Mouse (Mus musculus) neural tube, embryonic 15.5 days (tissue): ENCODE measurements around the gene Nelfb. TPM values are rescaled to one million over a fixed set of nuclear protein-coding genes. Genes with fewer than 3 reads are reported as not detected.

ENCODE experiments used
- ATAC-seq: fragments of 200-750 bp; cut with Nextera tagmentation; 2 replicates; pipeline ENCODE4 v1.8.0; 2017; ENCODE audit warnings: mild to moderate bottlenecking, moderate TSS enrichment, moderate library complexity; ENCODE audit not compliant: low FRiP score
- H3K27ac ChIP-seq: fragments of 300-500 bp; sonication (generic); replicated peaks from 2 replicates; pipeline ENCODE4 v1.5.1; 2015; ENCODE audit warnings: mild to moderate bottlenecking, inconsistent platforms
- H3K27me3 ChIP-seq: fragments of 300-500 bp; sonication (generic); replicated peaks from 2 replicates; pipeline ENCODE4 v1.6.1; 2015; ENCODE audit warnings: inconsistent platforms
- H3K36me3 ChIP-seq: fragments of 300-500 bp; sonication (generic); 2 replicates; pipeline ENCODE4 v1.6.1; 2015; ENCODE audit warnings: inconsistent platforms
- H3K4me1 ChIP-seq: fragments of 300-500 bp; sonication (generic); 2 replicates; pipeline ENCODE4 v1.6.1; 2015; ENCODE audit warnings: inconsistent platforms
- H3K4me2 ChIP-seq: fragments of 300-500 bp; sonication (generic); 2 replicates; pipeline ENCODE4 v1.6.1; 2015; ENCODE audit warnings: inconsistent platforms, mild to moderate bottlenecking, moderate library complexity
- H3K4me3 ChIP-seq: fragments of 300-500 bp; sonication (generic); replicated peaks from 2 replicates; pipeline ENCODE4 v1.5.1; 2015; ENCODE audit warnings: mild to moderate bottlenecking, inconsistent platforms
- H3K9ac ChIP-seq: fragments of 300-500 bp; sonication (generic); replicated peaks from 2 replicates; pipeline ENCODE4 v1.6.1; 2015; ENCODE audit warnings: mild to moderate bottlenecking, inconsistent platforms
- H3K9me3 ChIP-seq: fragments of 300-500 bp; sonication (generic); replicated peaks from 2 replicates; pipeline ENCODE4 v1.6.1; 2016; ENCODE audit warnings: inconsistent platforms
- WGBS: fragments of 180-500 bp; shearing (Covaris S2); methylation state at CpG from one replicate; pipeline ENCODE4 v1.1.7; 2015; ENCODE audit warnings: mixed read lengths; 5-methylcytosine and 5-hydroxymethylcytosine counted together
- polyA plus RNA-seq: library from polyadenylated mRNA; unstranded; fragments of >200 nt; fragmentation: Nextera tagmentation; extraction: Ambion mirVana; gene quantifications from 2 replicates; pipeline ENCODE4 v1.2.1, GENCODE M21; 2015

Nelfb gene
- polyA plus RNA-seq, 1 experiment from 2014 or later: 101 TPM

DNA sequence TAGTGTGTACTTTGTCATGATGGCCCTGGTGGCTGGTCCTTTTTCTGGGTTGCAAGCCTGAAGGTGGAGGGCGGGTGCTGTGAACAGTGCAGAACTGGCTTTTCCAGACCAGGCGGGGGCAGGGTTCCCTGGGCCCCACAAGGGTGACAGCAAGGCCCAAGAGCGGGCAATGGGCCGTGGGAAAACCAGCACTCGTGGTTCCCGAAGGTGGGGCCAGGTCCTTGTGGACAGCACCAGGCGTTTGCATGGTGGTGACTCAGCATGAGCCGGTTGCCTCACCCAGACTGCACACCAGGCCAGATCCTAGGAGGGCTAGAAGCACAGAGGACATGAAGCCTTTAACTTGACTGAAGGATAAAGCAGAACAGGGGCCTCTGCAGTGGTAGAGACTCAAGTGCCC is 38.7 kb downstream of the Nelfb start:
- Histone ChIP-seq H3K9me3 (no peaks in the 10 kb centered on the region), H3K4me1 (peaks cover 50% of the 10 kb centered on the region), H3K4me3 (no peak overlapping the region), H3K4me2 (no peak overlapping the region), H3K36me3 (no peaks in the 10 kb centered on the region), H3K9ac (no peak overlapping the region), H3K27me3 (no peaks in the 10 kb centered on the region), H3K27ac (no peak overlapping the region)
- 72% methylated on average over 8 of the region's 8 CpGs for WGBS
- ATAC-seq: no peak

DNA sequence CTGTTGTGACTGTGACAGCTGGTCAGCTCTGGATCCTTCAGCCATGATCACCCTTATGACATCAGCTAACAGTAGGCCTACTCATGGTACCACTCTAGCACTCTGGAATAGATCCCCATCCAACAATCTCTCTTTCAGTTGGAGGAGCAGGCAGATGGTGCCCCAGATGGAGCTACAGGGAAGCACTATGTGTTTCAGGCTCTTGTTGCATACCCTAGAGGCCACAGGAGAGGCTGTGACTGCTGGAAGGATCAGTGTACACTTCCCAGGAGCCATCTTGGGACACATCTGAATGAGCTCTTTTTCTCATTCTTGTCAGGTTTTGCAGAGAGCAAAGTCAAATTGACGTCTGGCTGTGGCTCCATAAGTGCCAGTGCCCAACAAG is 39.5 kb downstream of the Nelfb start:
- Histone ChIP-seq H3K4me1 (peaks cover 43% of the 10 kb centered on the region), H3K4me3 (no peak overlapping the region), H3K27ac (no peak overlapping the region), H3K9me3 (no peaks in the 10 kb centered on the region), H3K36me3 (no peaks in the 10 kb centered on the region), H3K27me3 (no peaks in the 10 kb centered on the region), H3K9ac (no peak overlapping the region), H3K4me2 (no peak overlapping the region)
- 48% methylated on average over 1 of the region's 1 CpGs for WGBS
- ATAC-seq: no peak

- ATAC-seq: no peak
- no peak overlapping the region for H3K27ac ChIP-seq
- H3K4me2 ChIP-seq: no peak overlapping the region
- no peaks in the 10 kb centered on the region for H3K36me3 ChIP-seq
- H3K27me3 ChIP-seq: no peaks in the 10 kb centered on the region
- no peak overlapping the region for H3K4me3 ChIP-seq
- no peaks in the 10 kb centered on the region for H3K9me3 ChIP-seq
- peaks cover 38% of the 10 kb centered on the region for H3K4me1 ChIP-seq
- no peak overlapping the region for H3K9ac ChIP-seq
- WGBS: 83% methylated on average over 6 of the region's 6 CpGs
Observed at GRCm38 (mm10) chr2:25171101-25171768, 40.1 kb downstream of the Nelfb start.

- Histone ChIP-seq H3K27ac (no peak overlapping the region), H3K4me2 (no peak overlapping the region), H3K36me3 (no peaks in the 10 kb centered on the region), H3K9ac (no peak overlapping the region), H3K27me3 (no peaks in the 10 kb centered on the region), H3K4me3 (no peak overlapping the region), H3K4me1 (peaks cover 32% of the 10 kb centered on the region), H3K9me3 (no peaks in the 10 kb centered on the region)
- ATAC-seq: no peak
- WGBS: 71% methylated on average over 10 of the region's 10 CpGs
Observed at GRCm38 (mm10) chr2:25170326-25171100, 40.8 kb downstream of the Nelfb start.

DNA sequence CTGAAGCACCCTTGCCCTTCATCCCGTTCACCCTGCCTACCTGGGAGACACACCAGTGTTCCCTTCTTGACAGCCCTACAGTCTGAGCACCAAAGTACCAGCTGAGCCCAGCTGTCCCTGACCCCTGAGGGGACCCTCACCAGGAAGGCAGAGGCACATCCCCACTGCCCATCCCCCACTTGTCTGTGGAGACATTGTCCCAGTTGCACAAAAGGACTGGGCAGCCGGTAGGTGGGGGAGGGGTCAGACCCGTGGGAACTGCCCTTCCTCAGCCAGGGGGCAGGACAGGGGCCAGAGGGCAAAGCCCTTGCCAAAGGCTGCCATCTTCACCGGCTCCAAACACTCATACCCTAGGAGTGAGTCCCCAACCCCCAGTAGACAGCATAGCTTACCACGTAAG is 41.5 kb downstream of the Nelfb start:
- WGBS: 12% methylated on average over 5 of the region's 5 CpGs
- H3K36me3 ChIP-seq: no peaks in the 10 kb centered on the region
- no peak overlapping the region for H3K9ac ChIP-seq
- no peak overlapping the region for H3K4me3 ChIP-seq
- H3K27me3 ChIP-seq: no peaks in the 10 kb centered on the region
- no peak for ATAC-seq
- H3K4me1 ChIP-seq: peaks cover 31% of the 10 kb centered on the region
- no peaks in the 10 kb centered on the region for H3K9me3 ChIP-seq
- 0 out of 2 replicates have a peak overlapping the region, but pooled peaks have one; percentile 18 for H3K27ac ChIP-seq
- H3K4me2 ChIP-seq: no peak overlapping the region

DNA sequence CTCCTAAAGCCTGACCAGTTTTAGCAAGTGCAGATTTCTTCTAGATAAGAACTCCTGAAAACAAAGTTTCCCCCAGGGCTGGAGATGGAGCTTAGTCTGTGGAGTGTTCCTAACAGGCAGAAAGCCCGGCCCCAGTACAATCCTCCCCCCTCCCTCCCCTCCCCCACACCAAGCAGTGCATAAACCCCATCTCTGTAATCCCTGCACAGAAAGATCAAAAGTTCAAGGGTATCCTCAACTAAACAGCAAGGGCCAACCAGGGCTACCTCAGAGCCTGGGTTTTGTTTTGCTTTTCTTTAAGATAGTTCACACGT is 42.7 kb downstream of the Nelfb start:
- peaks cover 36% of the 10 kb centered on the region for H3K4me1 ChIP-seq
- 8% methylated on average over 2 of the region's 2 CpGs for WGBS
- H3K27ac ChIP-seq: peak overlapping the region; percentile 76
- peak overlapping the region; percentile 94 for H3K4me2 ChIP-seq
- H3K9ac ChIP-seq: peak overlapping the region; percentile 57; the same call in 1 of the 2 replicates
- H3K27me3 ChIP-seq: no peaks in the 10 kb centered on the region
- ATAC-seq: no peak; the same call in 1 of the 2 replicates
- H3K36me3 ChIP-seq: no peaks in the 10 kb centered on the region
- no peaks in the 10 kb centered on the region for H3K9me3 ChIP-seq
- peak overlapping the region; percentile 49 for H3K4me3 ChIP-seq

DNA sequence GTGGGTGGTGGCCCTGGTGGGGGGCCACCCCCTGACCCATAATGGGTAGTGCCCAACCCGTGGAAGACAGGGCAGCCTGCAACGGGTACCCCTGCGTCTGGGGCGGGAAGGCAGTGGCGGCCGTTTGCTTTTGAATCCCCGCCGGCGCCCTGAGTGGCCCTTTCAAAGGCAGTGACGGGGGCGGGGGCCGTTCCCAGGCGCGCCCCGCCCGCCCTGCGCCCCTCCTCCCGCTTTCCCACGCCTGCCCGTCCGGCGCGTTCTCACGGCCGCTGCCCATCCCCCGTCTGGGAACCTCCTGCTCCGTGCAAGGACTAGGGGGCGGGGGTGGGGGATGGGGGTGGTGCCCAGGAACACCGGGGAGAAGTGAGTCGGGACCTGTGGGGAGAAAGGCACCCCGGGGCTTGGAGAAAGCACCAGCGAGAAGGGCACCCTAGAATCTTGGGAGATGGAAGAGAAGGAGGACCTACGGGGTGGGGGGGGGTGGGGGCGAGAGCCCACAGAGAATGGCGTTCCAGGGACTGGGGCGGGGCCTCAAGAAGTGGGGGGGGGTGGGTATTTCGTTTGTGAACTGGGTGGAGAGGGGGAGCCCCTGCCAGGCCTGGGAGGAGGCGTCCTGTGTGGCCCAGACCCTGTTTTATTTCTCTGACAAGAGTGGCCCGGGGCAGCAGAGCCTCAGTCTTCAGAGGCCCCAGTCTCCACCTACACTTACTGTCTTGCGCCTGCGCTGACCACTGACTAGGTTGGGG is 43.2 kb downstream of the Nelfb start:
- under 1% methylated on average over 37 of the region's 41 CpGs for WGBS
- H3K27me3 ChIP-seq: no peaks in the 10 kb centered on the region
- H3K9me3 ChIP-seq: no peaks in the 10 kb centered on the region
- H3K36me3 ChIP-seq: no peaks in the 10 kb centered on the region
- peak overlapping the region; percentile 57 for H3K9ac ChIP-seq
- H3K4me2 ChIP-seq: peak overlapping the region; percentile 94
- H3K27ac ChIP-seq: peak overlapping the region; percentile 76
- peak overlapping the region; percentile 49 for H3K4me3 ChIP-seq
- peaks cover 41% of the 10 kb centered on the region for H3K4me1 ChIP-seq
- ATAC-seq: peak; percentile 81

DNA sequence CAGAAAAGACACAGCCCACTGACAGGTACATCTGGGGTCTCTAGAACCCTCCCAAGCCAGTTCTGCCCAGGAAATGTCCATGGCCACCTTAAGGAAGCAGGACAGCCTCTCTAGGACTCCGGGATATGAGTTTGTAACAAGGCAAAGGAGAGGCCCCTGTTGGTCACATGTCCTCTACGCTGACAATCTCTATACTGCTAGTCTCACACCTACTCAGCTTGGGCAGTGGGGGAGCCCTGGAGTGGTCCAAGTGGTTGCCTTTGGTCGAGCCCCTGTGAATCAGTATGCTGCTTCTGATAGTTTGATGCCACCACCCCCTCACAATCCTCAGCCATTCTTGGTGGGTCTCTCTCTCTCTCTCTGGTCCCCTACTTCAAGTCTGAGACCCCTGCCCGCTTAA is 43.8 kb downstream of the Nelfb start:
- Histone ChIP-seq H3K27ac (peak overlapping the region; percentile 76), H3K4me2 (peak overlapping the region; percentile 94), H3K4me1 (peaks cover 44% of the 10 kb centered on the region), H3K36me3 (no peaks in the 10 kb centered on the region), H3K27me3 (no peaks in the 10 kb centered on the region), H3K9ac (peak overlapping the region; percentile 57), H3K4me3 (peak overlapping the region; percentile 49), H3K9me3 (no peaks in the 10 kb centered on the region)
- 12% methylated on average over 4 of the region's 4 CpGs for WGBS
- peak; percentile 43; the same call in 1 of the 2 replicates for ATAC-seq

- Histone ChIP-seq H3K4me1 (no peaks in the 10 kb centered on the region), H3K27me3 (no peaks in the 10 kb centered on the region), H3K36me3 (no peaks in the 10 kb centered on the region), H3K27ac (no peak overlapping the region), H3K9me3 (no peaks in the 10 kb centered on the region), H3K9ac (no peak overlapping the region), H3K4me2 (no peak overlapping the region), H3K4me3 (no peak overlapping the region)
- WGBS: 58% methylated on average over 2 of the region's 2 CpGs
- ATAC-seq: no peak
Observed at GRCm38 (mm10) chr2:25157655-25158054, 53.6 kb downstream of the Nelfb start.

- H3K36me3 ChIP-seq: no peaks in the 10 kb centered on the region
- no peak overlapping the region for H3K9ac ChIP-seq
- no peak overlapping the region for H3K4me3 ChIP-seq
- no peak overlapping the region for H3K27ac ChIP-seq
- no peaks in the 10 kb centered on the region for H3K4me1 ChIP-seq
- WGBS: 54% methylated on average over 2 of the region's 2 CpGs
- ATAC-seq: no peak
- no peaks in the 10 kb centered on the region for H3K9me3 ChIP-seq
- no peaks in the 10 kb centered on the region for H3K27me3 ChIP-seq
- H3K4me2 ChIP-seq: no peak overlapping the region
Observed at GRCm38 (mm10) chr2:25156990-25157389, 54.3 kb downstream of the Nelfb start.

- Histone ChIP-seq H3K4me2 (no peak overlapping the region), H3K27me3 (no peaks in the 10 kb centered on the region), H3K36me3 (no peaks in the 10 kb centered on the region), H3K9me3 (no peaks in the 10 kb centered on the region), H3K4me1 (no peaks in the 10 kb centered on the region), H3K9ac (no peak overlapping the region), H3K4me3 (no peak overlapping the region), H3K27ac (no peak overlapping the region)
- no peak for ATAC-seq
- WGBS: 93% methylated on average over 3 of the region's 3 CpGs
Observed at GRCm38 (mm10) chr2:25156177-25156576, 55.1 kb downstream of the Nelfb start.
